Mouse (Mus musculus) spleen, adult 2 months (tissue): ENCODE measurements around the gene Ccdc28a. TPM values are rescaled to one million over a fixed set of nuclear protein-coding genes. Genes with fewer than 3 reads are reported as not detected.

Experiments used
- DNase-seq, 2 experiments: peaks; one replicate each; pipeline versions ENCODE4 v3.0.0 to v3.0.0-alpha.2; 2012 to 2021; ENCODE audit warnings: low spot score in 2 of 2, low read depth in 1 of 2
- H3K27ac ChIP-seq: fragments of 200-500 bp; 2 replicates; pipeline ENCODE4 v1.5.1; 2012; ENCODE audit warnings: low read length, inconsistent platforms; ENCODE audit not compliant: insufficient read depth
- H3K27me3 ChIP-seq: fragments of 200-500 bp; 2 replicates; pipeline ENCODE4 v1.6.1; 2012; ENCODE audit warnings: mild to moderate bottlenecking, moderate library complexity, low read length, inconsistent platforms; ENCODE audit not compliant: control insufficient read depth, insufficient read depth
- H3K36me3 ChIP-seq: fragments of 200-500 bp; 2 replicates; pipeline ENCODE4 v1.6.1; 2012; ENCODE audit warnings: mild to moderate bottlenecking, low read length, inconsistent platforms; ENCODE audit not compliant: control insufficient read depth, insufficient read depth
- H3K4me1 ChIP-seq: fragments of 200-500 bp; 2 replicates; pipeline ENCODE4 v1.6.1; 2011; ENCODE audit warnings: inconsistent platforms; ENCODE audit not compliant: control insufficient read depth, insufficient read depth, insufficient read length
- H3K4me3 ChIP-seq: fragments of 200-500 bp; 2 replicates; pipeline ENCODE4 v1.5.1; 2011; ENCODE audit warnings: mild to moderate bottlenecking, inconsistent platforms; ENCODE audit not compliant: insufficient read depth, insufficient read length; ENCODE audit errors: extremely low read depth
- CTCF ChIP-seq: fragments of 200-500 bp; IDR thresholded peaks from 2 replicates; pipeline ENCODE4 v1.5.1; 2011; ENCODE audit warnings: mild to moderate bottlenecking, inconsistent platforms; ENCODE audit not compliant: insufficient read depth, insufficient read length, insufficient replicate concordance; ENCODE audit errors: extremely low read depth
- POLR2A ChIP-seq: fragments of 200-500 bp; IDR thresholded peaks from 2 replicates; pipeline ENCODE4 v1.6.1; 2011; ENCODE audit warnings: low read depth, low read length, inconsistent platforms
- WGBS: fragments of 180-500 bp; shearing (Covaris S2); methylation state at CpG from one replicate; pipeline ENCODE4 v1.1.7; 2018; 5-methylcytosine and 5-hydroxymethylcytosine counted together
- polyA plus RNA-seq: library from polyadenylated mRNA; depleted of rRNA; stranded (reverse); fragments of >200 nt; gene quantifications from 2 replicates; pipeline ENCODE4 v1.2.3, GENCODE M21; 2012

The Ccdc28a gene
- polyA plus RNA-seq, 1 experiment, result 14.3 TPM

DNA sequence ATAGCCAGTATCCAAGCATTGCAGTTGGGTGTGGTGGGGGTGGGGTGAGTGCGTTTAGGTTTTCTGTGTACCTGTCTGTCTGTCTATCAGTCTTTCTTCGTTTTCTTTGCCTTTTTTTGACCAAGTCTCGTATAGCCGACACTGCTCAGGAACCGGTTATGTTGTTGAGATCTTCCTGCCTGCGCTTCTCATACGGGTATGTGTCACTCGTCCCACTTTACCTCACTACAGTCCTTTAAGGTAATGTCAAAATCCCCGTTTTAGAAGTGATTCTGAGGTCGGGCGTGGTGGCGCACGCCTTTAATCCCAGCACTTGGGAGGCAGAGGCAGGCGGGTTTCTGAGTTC, 577 bp upstream of the Ccdc28a start:
- H3K27ac ChIP-seq, result 0 out of 2 replicates have a peak overlapping the region, but pooled peaks have one; percentile 0
- WGBS, result 15% methylated on average over 14 of the region's 14 CpGs

DNA sequence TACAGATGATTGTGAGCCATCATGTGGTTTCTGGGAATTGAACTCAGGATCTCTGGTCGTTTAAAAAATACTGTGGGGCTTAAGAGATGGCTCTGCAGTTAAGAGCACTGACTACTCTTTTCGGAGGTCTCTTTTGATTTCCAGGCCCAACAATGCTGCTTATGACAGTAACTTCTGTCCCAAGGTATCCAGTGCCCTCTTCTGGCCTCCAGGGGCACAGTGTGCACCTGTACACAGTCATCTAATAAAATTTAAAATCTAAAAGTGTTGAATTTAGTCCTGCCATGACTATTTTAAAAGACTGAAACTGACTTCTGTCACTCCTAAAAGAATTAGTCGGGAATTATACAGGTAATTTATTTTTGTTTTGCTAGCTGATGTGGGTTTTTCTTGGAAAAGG, 907 bp downstream of the Ccdc28a start:
- Histone ChIP-seq H3K36me3 (no peaks in the 10 kb centered on the region), H3K4me1 (no peaks in the 10 kb centered on the region), H3K27ac (no peak overlapping the region), H3K27me3 (no peaks in the 10 kb centered on the region), H3K4me3 (no peak overlapping the region)
- TF ChIP-seq POLR2A, result no peak
- TF ChIP-seq CTCF, result no peak
- peak in 1 of 2 experiments; percentile 12 for DNase-seq
- WGBS, result 58% methylated on average over 3 of the region's 3 CpGs

More for the DNA sequence above, 577 bp upstream of the Ccdc28a start:
- Histone ChIP-seq H3K36me3 (no peaks in the 10 kb centered on the region), H3K4me1 (no peaks in the 10 kb centered on the region), H3K27me3 (no peaks in the 10 kb centered on the region), H3K4me3 (peak overlapping the region; percentile 73)
- TF ChIP-seq POLR2A, result no peak
- no peak for TF ChIP-seq CTCF
- peak in 1 of 2 experiments; percentile 8 for DNase-seq

DNA sequence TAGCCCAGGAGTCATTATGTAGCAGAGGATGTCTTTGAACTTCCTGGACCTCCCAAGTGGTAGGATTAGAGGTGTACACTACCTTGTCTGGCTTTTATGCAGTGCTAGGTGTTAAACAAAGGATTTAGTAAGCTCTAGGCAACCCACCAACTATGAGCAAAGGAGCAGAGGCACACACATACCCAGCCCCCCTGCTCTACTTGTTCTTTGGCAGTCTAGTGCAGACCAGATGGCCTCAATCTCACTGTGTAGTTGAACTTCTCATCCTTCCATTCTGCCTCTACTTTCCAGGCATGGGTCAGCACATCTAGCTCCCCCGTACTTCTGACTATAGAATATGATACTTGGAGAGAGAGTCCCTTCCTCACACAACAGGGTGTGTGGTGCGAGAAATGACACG, 10.4 kb downstream of the Ccdc28a start:
- no peak for DNase-seq
- H3K27ac ChIP-seq, result no peak overlapping the region
- H3K36me3 ChIP-seq, result no peaks in the 10 kb centered on the region
- WGBS, result 88% methylated on average over 3 of the region's 3 CpGs
- H3K27me3 ChIP-seq, result no peaks in the 10 kb centered on the region
- no peak overlapping the region for H3K4me3 ChIP-seq
- TF ChIP-seq POLR2A, result no peak
- TF ChIP-seq CTCF, result no peak
- no peaks in the 10 kb centered on the region for H3K4me1 ChIP-seq

DNA sequence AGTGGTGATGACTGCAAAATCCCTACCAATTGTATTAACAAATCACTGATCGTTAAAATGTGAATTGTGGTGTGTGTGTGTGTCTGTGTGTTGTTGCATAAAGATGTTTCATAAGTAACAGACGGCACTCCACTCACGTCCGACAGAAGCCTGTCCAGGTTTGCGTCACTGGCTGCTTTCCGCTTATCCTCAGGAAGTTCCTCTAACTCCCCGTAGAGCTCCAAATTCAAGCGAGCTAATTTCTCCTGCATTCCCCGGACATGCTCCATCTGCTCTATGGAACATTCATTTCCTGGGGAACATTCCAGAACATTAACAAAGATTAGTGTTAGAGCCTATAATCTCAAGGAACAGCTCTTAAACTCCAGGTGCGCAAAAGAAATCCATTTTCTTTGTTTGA, 15.4 kb downstream of the Ccdc28a start:
- no peaks in the 10 kb centered on the region for H3K4me1 ChIP-seq
- 92% methylated on average over 10 of the region's 10 CpGs for WGBS
- no peaks in the 10 kb centered on the region for H3K27me3 ChIP-seq
- no peak overlapping the region for H3K27ac ChIP-seq
- DNase-seq, result no peak
- H3K4me3 ChIP-seq, result no peak overlapping the region
- peaks cover 3% of the 10 kb centered on the region for H3K36me3 ChIP-seq
- TF ChIP-seq CTCF, result no peak
- no peak for TF ChIP-seq POLR2A

DNA sequence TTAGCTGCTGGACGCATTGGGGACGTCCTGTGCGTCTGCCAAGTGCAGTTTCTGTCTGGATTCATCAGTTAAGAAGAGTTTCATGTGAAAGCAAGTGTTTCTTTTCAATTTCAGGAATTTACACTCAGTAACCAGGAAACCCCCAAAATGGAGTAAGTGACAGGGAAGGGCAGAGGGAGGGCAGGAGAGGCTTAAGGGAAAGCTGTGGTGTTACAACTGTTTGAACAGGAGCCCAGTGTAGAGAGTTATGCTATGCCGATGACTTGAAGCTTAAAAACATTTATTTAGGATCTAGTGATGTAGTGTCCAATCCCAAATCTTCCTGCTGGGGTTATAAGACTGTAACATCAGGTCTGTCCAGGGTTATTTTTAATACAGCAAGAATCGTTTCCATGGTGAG, 20.7 kb downstream of the Ccdc28a start:
- H3K27ac ChIP-seq, result no peak overlapping the region
- H3K27me3 ChIP-seq, result no peaks in the 10 kb centered on the region
- TF ChIP-seq POLR2A (no peak), CTCF (no peak)
- H3K36me3 ChIP-seq, result peaks cover 3% of the 10 kb centered on the region
- no peak overlapping the region for H3K4me3 ChIP-seq
- WGBS, result 89% methylated on average over 5 of the region's 5 CpGs
- H3K4me1 ChIP-seq, result no peaks in the 10 kb centered on the region
- no peak for DNase-seq

DNA sequence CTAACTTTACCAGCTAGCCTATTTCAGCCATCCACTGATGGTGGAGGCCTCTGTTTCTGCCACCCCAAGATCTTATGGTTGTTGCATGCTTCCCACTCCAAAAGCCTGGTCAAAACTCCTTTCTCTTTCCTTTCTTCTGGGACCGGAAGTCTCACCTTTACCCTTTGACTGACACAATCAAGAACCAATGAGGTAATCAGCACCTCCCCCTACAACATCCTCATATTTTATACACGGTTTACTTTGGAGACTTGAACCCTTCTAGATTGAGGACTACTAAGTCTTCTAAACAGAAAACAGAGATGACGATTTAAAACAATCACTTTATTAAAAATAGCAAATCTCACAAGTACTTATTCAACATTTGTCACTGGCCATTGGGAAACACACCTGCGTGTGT, 21.4 kb downstream of the Ccdc28a start:
- Histone ChIP-seq H3K27me3 (no peaks in the 10 kb centered on the region), H3K27ac (no peak overlapping the region), H3K4me3 (no peak overlapping the region), H3K4me1 (no peaks in the 10 kb centered on the region), H3K36me3 (peaks cover 3% of the 10 kb centered on the region)
- no peak for TF ChIP-seq CTCF
- TF ChIP-seq POLR2A, result no peak
- no peak for DNase-seq
- 84% methylated on average over 4 of the region's 4 CpGs for WGBS

DNA sequence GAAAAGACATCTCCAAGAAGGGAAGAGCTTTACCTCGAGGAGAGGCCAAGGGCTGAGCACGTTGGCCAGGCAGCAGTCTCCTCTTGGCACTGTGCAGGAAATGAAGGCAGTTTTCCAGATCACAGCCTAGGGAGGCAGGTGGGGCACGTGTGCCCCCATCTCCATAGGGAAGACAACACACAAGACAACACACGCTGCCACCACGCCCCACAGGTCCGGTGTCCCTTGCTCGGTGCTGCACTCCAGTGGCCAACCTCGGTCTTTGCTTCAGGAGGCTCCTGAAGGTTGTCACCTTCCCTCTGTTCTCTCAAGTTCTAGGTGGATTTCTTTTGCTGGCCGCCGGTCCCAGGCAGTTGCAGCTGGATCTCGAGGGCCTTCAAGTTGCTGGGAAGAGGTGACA, 24.1 kb downstream of the Ccdc28a start, which contains the start of gene Ect2l:
TSS of gene Ect2l (minus strand) at position 165 of the 400 bp plus-strand sequence.
- Histone ChIP-seq H3K27ac (no peak within 1 kb of the TSS), H3K36me3 (no peaks in the 10 kb centered on the region), H3K4me1 (no peaks in the 10 kb centered on the region), H3K27me3 (no peaks in the 10 kb centered on the region), H3K4me3 (no peak within 1 kb of the TSS)
- TF ChIP-seq POLR2A, result no peak
- TF ChIP-seq CTCF, result peak; percentile 63
- 10% methylated on average over 11 of the region's 11 CpGs for WGBS
- DNase-seq, result no peak
